Mouse (Mus musculus) cerebellum, adult (tissue): ENCODE results near the gene Gas1.

ENCODE experiments used
- ATAC-seq: cut with Nextera tagmentation; 2 replicates; pipeline ENCODE4 v1.9.2; 2017; ENCODE audit warnings: mild to moderate bottlenecking, moderate library complexity, mixed read lengths; ENCODE audit not compliant: insufficient number of reproducible peaks, low FRiP score, low TSS enrichment

The Gas1 gene

DNA sequence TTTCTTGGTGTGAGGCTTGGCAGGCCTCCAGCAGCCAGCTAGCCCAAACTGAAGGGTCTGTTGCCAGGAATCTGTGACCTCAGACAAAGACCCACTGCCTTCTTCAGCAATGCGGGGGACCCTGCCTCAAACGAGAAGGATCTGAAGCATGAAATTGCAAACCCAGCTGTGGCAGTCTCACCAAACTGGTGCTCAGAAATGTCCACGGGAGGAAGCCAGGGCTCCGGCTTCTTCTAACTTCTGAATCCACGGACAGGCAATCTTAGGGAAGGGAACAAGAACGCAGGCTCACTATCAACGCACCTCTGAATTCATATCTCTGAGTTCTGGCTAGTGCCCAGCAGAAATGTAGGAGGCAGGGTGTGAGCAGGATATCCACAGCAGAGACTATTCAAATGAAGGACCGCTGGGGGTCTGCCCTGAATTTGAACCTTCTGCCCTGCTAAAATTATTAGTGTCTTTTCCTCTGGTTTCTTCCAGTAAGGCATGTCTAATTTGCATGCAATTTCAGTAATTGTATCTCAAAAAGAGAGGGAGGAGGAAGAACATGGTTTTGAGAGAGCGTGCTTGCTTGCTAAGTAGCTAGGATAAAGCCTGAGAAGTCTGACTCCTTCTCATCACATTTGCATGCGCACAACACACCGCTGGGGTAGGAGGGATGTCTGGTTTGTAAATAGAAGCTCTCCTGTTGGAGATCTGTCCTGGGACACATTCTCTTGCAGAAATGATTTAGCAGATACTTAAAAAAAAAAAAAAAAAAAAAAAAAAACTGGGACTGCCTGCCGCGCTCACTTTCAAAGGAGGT is 51.5 kb downstream of the Gas1 start:
- no peak for ATAC-seq

DNA sequence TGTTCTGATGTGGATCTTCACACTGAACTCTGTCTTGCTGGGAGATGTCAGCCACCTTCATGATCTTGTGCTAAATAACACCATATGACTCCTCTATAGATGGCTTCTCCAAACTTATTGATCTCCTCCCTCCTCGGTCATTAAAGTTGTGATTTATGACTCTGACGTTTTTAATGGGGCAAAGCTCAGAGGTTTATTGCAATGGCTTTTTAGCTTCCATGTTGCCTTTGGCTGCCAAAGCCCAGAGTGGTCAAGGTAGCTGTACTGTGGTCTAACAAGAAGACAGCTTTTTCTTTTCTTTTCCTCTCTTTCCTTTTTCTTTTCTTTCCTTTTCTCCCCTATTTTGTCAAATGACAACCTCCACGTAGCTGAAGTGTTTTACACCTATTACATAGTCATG is 52.1 kb downstream of the Gas1 start:
- no peak for ATAC-seq

GRCm38 (mm10) chr13:60124456-60124855 is 52.7 kb downstream of the Gas1 start:
- ATAC-seq = no peak
